Mouse (Mus musculus) midbrain, embryonic 15.5 days (tissue): ENCODE data around the gene Psma5. TPM values are rescaled to one million over a fixed set of nuclear protein-coding genes. Genes with fewer than 3 reads are reported as not detected.

ENCODE experiments used
- ATAC-seq: fragments of 200-750 bp; cut with Nextera tagmentation; replicated peaks from 2 replicates; pipeline ENCODE4 v1.8.0; 2017; ENCODE audit warnings: moderate TSS enrichment
- H3K27ac ChIP-seq: fragments of 300-500 bp; sonication (generic); 2 replicates; pipeline ENCODE4 v1.5.1; 2015; ENCODE audit warnings: mild to moderate bottlenecking, inconsistent platforms
- H3K27me3 ChIP-seq: fragments of 300-500 bp; sonication (generic); replicated peaks from 2 replicates; pipeline ENCODE4 v1.6.1; 2015; ENCODE audit warnings: inconsistent platforms
- H3K36me3 ChIP-seq: fragments of 300-500 bp; sonication (generic); replicated peaks from 2 replicates; pipeline ENCODE4 v1.6.1; 2015; ENCODE audit warnings: inconsistent platforms
- H3K4me1 ChIP-seq: fragments of 300-500 bp; sonication (generic); 2 replicates; pipeline ENCODE4 v1.6.1; 2015; ENCODE audit warnings: inconsistent platforms
- H3K4me2 ChIP-seq: fragments of 300-500 bp; sonication (generic); 2 replicates; pipeline ENCODE4 v1.6.1; 2015; ENCODE audit warnings: inconsistent platforms, mild to moderate bottlenecking, moderate library complexity
- H3K4me3 ChIP-seq: fragments of 300-500 bp; sonication (generic); 2 replicates; pipeline ENCODE4 v1.5.1; 2015; ENCODE audit warnings: mild to moderate bottlenecking, inconsistent platforms
- H3K9ac ChIP-seq: fragments of 300-500 bp; sonication (generic); 2 replicates; pipeline ENCODE4 v1.6.1; 2015; ENCODE audit warnings: mild to moderate bottlenecking, inconsistent platforms
- H3K9me3 ChIP-seq: fragments of 300-500 bp; sonication (generic); 2 replicates; pipeline ENCODE4 v1.6.1; 2016; ENCODE audit warnings: inconsistent platforms
- WGBS: fragments of 180-500 bp; shearing (Covaris S2); methylation state at CpG from one replicate; pipeline ENCODE4 v1.1.7; 2015; ENCODE audit warnings: mixed read lengths; 5-methylcytosine and 5-hydroxymethylcytosine counted together
- polyA plus RNA-seq: library from polyadenylated mRNA; unstranded; fragments of >200 nt; fragmentation: Nextera tagmentation; extraction: Ambion mirVana; gene quantifications from 2 replicates; pipeline ENCODE4 v1.2.1, GENCODE M21; 2015

Psma5 gene
- 224 and 234 TPM in 2 replicates for polyA plus RNA-seq

DNA sequence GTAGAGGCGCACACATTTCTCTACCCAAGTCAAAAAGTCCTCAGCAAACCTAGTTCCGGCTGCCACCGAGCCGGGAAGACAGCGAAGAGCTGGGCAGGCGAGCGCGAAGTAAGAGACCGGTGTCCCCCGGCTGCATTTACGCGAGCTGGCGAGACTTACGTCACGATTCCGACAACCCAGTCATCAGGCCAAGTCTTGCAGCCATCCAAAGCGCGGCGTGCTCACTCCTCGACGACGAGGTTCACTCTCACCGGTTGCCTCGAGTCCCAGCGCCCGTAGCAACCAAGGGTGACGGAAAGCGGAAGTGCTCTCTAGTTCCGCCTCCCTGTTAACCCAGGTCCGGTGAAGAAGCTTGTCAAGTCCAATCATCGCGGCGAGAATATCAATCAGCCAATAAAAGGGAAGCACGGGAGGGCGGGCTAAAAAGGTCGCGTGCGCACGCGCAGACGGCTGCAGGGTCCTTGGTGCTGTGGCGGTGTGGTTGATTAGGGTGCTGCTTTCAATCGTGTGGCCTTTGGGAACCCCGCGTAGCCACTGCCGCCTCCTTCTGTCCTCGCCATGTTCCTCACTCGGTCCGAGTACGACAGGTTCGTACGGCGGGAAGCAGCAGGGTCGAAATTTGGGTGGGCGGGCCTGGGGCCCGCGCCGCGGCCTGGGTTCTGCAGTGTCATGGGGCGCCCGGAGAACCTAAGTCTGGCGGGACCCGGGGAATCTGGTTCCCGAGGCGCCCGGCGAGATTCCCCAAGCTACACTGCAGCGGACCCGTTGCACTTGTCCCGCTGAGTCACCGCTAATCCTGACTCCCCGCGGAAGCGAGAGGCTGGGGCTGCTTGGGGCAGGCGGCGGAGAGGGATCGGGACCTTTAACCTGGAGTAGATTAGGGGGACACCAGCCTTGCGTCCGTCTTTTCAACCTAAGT lies at the start of gene Psma5:
TSS of gene Psma5 (plus strand) at position 208 of the 919 bp plus-strand sequence.
- H3K9ac ChIP-seq = peak within 1 kb of the TSS; percentile 92
- H3K4me2 ChIP-seq = peak within 1 kb of the TSS; percentile 84
- peaks cover 28% of the 10 kb centered on the region for H3K4me1 ChIP-seq
- peaks cover 3% of the 10 kb centered on the region; the same call in 1 of the 2 replicates for H3K36me3 ChIP-seq
- peak within 1 kb of the TSS; percentile 100 for H3K4me3 ChIP-seq
- WGBS = under 1% methylated on average over 79 of the region's 79 CpGs
- H3K9me3 ChIP-seq = no peaks in the 10 kb centered on the region
- no peaks in the 10 kb centered on the region for H3K27me3 ChIP-seq
- H3K27ac ChIP-seq = peak within 1 kb of the TSS; percentile 45; the same call in 1 of the 2 replicates
- ATAC-seq = peak; percentile 99

DNA sequence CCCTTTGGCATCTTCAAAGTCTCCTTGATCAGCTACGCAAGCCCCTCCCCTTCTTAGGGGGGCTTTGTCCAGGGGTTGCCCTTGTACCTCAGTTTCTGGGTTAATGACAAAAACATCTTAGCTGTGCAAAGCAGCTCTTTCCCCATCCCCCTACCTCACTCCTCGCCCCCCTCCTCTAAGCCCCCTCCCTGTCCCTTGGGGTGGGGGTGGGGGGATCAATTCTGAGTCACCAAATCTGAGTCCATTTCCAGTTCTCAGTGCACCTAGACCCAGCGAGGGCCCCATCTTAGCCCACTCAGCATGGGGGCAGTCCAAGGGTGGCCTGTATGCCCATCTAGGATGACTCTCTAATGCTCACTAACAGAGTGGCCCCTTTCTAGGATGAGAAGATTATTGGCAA lies 47.7 kb upstream of the Psma5 start:
- no peak overlapping the region; the same call in 1 of the 2 replicates for H3K27ac ChIP-seq
- H3K4me1 ChIP-seq = peaks cover 23% of the 10 kb centered on the region
- H3K4me3 ChIP-seq = peak overlapping the region; percentile 67
- H3K9me3 ChIP-seq = no peaks in the 10 kb centered on the region
- H3K9ac ChIP-seq = peak overlapping the region; percentile 65
- ATAC-seq = no peak
- H3K4me2 ChIP-seq = peak overlapping the region; percentile 87
- peaks cover 17% of the 10 kb centered on the region for H3K36me3 ChIP-seq
- 48% methylated on average over 3 of the region's 3 CpGs for WGBS
- H3K27me3 ChIP-seq = no peaks in the 10 kb centered on the region

DNA sequence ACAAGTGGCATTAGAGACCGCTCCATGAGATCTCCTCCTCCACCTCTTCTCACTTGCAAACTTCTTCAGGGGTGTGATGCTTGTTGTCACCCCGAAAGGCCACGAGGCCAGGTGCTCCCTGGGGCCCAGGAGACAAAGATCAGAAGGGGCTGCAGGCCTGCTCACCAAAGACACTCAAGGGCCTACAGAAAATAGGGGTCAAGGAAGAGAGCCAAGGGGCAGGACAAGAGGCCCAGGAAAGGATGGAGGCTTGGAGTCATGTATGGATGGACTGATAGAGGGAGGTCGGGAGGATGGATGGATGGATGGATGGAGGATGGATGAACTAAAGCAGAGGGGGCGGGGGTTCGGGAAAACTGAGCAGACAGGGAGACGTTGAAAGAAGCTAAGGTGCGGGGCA lies 47.2 kb upstream of the Psma5 start:
- H3K4me3 ChIP-seq = peak overlapping the region; percentile 67
- H3K27ac ChIP-seq = peak overlapping the region; percentile 97
- ATAC-seq = no peak
- peak overlapping the region; percentile 87 for H3K4me2 ChIP-seq
- 3% methylated on average over 8 of the region's 8 CpGs for WGBS
- no peaks in the 10 kb centered on the region for H3K27me3 ChIP-seq
- peaks cover 17% of the 10 kb centered on the region for H3K36me3 ChIP-seq
- H3K9ac ChIP-seq = peak overlapping the region; percentile 65
- H3K4me1 ChIP-seq = peaks cover 23% of the 10 kb centered on the region
- H3K9me3 ChIP-seq = no peaks in the 10 kb centered on the region

DNA sequence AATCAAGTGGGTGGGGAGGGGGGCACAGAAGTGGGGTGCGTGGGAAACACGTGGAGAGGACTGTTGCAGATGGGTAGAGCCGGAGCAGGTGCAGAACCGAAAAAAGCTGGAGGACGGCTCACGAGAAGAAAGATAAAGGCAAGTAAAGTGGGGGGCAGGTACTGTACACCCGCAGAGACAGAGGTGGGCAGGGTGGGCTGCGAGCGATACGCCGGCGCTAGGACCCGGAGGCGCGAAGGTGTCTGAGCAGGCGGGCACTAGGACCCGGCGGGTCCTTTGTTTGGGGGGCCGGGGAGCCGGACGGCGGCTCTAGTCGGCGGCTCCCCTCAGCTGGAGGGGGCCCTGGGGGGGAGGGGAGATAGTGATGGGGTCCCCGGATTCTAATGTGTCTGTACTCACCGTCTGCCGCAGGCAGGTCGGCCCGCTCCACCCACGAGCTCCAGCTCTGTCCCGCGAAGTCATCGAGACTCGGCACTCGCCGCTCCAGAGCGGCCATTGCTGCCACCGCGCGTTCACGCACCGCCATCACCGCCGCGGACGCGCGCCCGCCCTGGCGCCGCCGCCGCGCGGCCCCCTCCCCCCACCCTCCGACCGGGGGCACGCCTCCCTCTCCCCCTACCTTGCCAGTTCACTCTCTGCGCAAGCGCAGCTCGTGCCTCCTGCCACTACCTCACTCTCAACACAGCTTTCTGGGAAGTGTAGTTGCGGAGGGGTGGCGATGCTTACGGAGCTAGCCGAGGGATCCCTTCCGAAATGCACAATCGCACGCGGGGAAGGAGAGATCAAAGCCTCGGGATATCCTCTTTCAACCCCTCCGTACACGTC lies 46.6 kb upstream of the Psma5 start:
- peak; percentile 96 for ATAC-seq
- Histone ChIP-seq H3K4me3 (peak overlapping the region; percentile 67), H3K36me3 (peaks cover 16% of the 10 kb centered on the region), H3K9me3 (no peaks in the 10 kb centered on the region), H3K4me2 (peak overlapping the region; percentile 87), H3K9ac (peak overlapping the region; percentile 65), H3K27ac (peak overlapping the region; percentile 97), H3K27me3 (no peaks in the 10 kb centered on the region), H3K4me1 (peaks cover 23% of the 10 kb centered on the region)
- WGBS = under 1% methylated on average over 72 of the region's 72 CpGs

DNA sequence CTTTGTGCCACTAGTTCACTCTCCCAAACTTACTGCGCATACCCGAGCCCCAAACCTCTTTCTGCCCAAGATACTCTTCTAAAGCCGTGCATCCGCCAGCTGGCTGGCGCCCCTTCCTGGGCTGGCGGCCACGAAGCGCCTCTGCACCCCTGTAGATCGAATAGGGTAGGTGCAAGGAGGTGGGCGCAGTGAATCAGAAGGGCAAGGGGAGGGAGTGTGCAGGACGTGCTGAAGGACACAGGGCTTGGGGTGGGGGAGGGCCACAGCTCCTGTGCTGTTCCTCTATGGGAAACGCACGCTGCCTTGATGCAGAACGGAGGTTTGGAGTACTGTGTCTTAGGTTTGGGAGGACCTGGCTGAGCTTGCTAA lies 46.0 kb upstream of the Psma5 start, which contains the start of gene Atxn7l2:
TSS of gene Atxn7l2 (minus strand) at position 164 of the 369 bp plus-strand sequence.
- WGBS = 0% methylated on average over 14 of the region's 14 CpGs
- Histone ChIP-seq H3K4me3 (peak within 1 kb of the TSS; percentile 67), H3K9me3 (no peaks in the 10 kb centered on the region), H3K27me3 (no peaks in the 10 kb centered on the region), H3K4me1 (peaks cover 23% of the 10 kb centered on the region), H3K27ac (peak within 1 kb of the TSS; percentile 97), H3K9ac (peak within 1 kb of the TSS; percentile 65), H3K36me3 (peaks cover 10% of the 10 kb centered on the region), H3K4me2 (peak within 1 kb of the TSS; percentile 87)
- peak; percentile 92 for ATAC-seq

DNA sequence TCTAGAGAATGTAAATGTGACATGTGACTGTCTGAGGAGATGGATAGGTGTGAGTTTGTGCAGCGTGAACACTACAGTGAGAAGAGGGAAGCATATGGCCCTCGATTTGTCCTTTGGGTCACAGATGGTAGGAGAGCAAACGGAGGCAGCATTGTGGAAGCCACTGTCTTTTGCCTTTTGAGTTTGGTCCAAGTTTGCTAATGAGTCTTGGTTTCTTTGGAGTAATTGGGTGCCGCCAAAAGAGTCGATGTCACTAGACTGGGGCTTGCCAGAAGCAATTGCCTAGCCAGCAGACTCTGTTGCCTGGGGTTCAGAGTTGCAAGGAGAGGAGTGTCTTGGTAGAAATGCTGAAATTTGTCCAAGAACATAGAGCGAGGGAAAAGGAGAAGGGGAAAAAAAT lies 44.9 kb upstream of the Psma5 start:
- peak overlapping the region; percentile 60; the same call in 1 of the 2 replicates for H3K9ac ChIP-seq
- no peak for ATAC-seq
- peak overlapping the region; percentile 59 for H3K4me2 ChIP-seq
- H3K27me3 ChIP-seq = no peaks in the 10 kb centered on the region
- 68% methylated on average over 6 of the region's 6 CpGs for WGBS
- H3K27ac ChIP-seq = peak overlapping the region; percentile 97
- H3K4me3 ChIP-seq = peak overlapping the region; percentile 67
- H3K4me1 ChIP-seq = peaks cover 23% of the 10 kb centered on the region
- no peaks in the 10 kb centered on the region for H3K9me3 ChIP-seq
- 0 out of 2 replicates have a peak, but pooled peaks cover 4% of the 10 kb centered on the region for H3K36me3 ChIP-seq

DNA sequence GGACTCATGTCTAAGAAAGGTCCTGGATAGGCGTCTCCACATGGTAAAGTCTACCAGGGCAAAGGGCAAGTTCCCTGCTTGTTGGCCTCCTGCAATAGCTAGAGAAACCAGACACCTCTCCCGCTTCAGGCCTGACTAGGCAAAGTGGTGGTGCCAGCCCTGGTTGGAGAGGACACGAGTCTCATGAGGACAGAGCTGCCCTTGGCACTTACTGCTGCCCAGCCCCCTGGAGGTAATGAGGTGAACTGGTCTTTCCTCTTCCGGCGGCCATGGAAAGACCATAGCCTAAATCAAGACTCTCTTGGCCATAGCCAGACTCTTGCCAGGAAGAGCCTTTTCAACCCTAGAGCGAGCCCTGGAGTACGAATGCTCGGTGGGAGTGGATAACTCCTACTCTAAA lies 44.3 kb upstream of the Psma5 start:
- Histone ChIP-seq H3K27me3 (no peaks in the 10 kb centered on the region), H3K4me3 (no peak overlapping the region), H3K9ac (no peak overlapping the region), H3K4me1 (peaks cover 23% of the 10 kb centered on the region), H3K36me3 (no peaks in the 10 kb centered on the region), H3K27ac (no peak overlapping the region), H3K4me2 (no peak overlapping the region), H3K9me3 (no peaks in the 10 kb centered on the region)
- WGBS = 87% methylated on average over 8 of the region's 8 CpGs
- ATAC-seq = no peak

DNA sequence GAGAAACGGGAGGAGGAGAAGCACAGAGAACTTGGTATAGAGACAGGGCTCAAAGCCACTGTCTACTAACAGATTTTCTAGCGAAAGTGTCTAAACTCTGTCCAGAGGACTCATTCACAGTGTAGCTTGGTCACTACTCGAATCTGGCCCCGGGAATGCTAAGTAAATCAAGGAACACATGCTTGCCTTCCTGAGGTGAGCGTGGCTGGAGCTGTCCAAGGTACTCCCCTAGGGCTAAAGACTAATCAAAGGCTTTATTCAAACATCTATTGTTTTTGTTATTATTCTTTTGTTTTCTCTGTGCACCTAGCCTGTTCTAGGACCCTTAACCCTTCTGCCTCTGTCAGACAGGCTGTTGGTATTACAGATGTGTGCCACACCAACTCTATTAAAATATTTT lies 42.0 kb upstream of the Psma5 start:
- no peak overlapping the region for H3K27ac ChIP-seq
- no peaks in the 10 kb centered on the region for H3K36me3 ChIP-seq
- no peak overlapping the region for H3K4me3 ChIP-seq
- WGBS = 23% methylated on average over 5 of the region's 5 CpGs
- no peak overlapping the region for H3K4me2 ChIP-seq
- no peaks in the 10 kb centered on the region for H3K27me3 ChIP-seq
- H3K9me3 ChIP-seq = no peaks in the 10 kb centered on the region
- H3K9ac ChIP-seq = no peak overlapping the region
- peaks cover 6% of the 10 kb centered on the region for H3K4me1 ChIP-seq
- ATAC-seq = no peak

DNA sequence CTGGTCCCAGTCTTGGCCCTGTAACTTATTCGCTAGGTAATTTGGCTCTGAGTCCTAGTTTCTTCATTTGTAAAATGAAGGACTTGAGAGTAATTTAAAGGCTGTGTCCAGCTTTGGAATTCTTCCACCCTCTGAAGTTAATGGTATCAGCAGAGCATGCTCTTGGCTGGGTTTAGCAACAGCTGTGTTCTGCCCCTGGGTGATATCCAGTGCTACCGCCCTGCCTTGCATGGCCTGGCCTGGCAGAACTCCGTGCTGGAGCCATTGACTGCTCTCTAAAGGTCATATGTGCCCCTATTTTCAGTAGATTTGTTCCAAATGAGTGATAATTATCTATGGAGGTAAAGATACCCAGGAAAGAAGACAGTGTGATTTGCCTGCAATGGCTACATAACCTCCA lies 36.1 kb upstream of the Psma5 start:
- 80% methylated on average over 3 of the region's 3 CpGs for WGBS
- Histone ChIP-seq H3K4me2 (no peak overlapping the region), H3K4me3 (no peak overlapping the region), H3K36me3 (no peaks in the 10 kb centered on the region), H3K27ac (no peak overlapping the region), H3K9ac (no peak overlapping the region), H3K9me3 (no peaks in the 10 kb centered on the region), H3K27me3 (peaks cover 21% of the 10 kb centered on the region), H3K4me1 (no peaks in the 10 kb centered on the region)
- ATAC-seq = no peak

DNA sequence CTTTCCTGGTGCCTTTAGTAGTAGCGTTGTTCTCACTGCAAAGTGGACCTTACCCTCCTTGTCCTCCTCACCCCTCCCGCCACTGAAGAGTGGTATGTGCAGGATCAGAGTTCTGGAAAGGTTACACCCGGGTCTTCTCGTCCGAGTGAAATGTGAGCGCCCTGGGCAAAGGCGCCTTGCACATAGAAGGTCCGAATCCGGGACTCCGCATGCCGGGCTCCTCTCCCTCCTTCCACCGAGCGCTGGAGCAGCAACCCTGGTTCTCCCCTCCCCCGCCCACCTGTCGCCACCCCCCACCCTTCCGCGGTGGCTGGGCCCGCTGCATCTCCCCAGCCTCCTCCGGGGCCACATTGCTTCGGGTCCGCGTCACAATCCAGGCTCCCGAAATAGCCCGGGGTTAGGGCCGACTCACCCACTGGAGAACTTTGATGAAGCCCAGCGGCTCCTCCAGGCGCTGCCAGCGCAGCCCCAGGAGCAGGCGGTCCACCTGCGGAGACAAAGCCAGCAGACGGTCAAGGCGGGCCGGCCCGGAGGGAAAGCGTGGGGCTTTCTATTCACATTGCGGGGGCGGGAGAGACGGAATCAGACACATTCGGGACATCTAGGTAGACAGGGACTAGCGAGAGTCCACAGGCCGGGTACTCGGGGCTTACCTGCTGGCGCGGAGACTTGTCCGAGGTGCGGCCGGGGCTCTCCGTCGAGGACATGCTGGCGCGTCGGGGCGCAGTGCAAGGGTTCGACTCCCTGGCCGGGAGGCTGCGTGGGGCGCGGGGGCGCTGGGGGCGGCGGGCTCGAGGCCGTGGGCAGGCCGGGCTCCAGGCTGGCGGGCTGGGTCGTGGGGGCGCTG lies 30.8 kb upstream of the Psma5 start:
- 4% methylated on average over 67 of the region's 67 CpGs for WGBS
- no peaks in the 10 kb centered on the region for H3K36me3 ChIP-seq
- peak overlapping the region; percentile 39 for H3K4me3 ChIP-seq
- 0 out of 2 replicates have a peak overlapping the region, but pooled peaks have one; percentile 8 for H3K9ac ChIP-seq
- peaks cover 41% of the 10 kb centered on the region for H3K27me3 ChIP-seq
- ATAC-seq = peak; percentile 54
- H3K4me2 ChIP-seq = peak overlapping the region; percentile 72
- no peaks in the 10 kb centered on the region for H3K9me3 ChIP-seq
- H3K4me1 ChIP-seq = peaks cover 15% of the 10 kb centered on the region
- H3K27ac ChIP-seq = no peak overlapping the region

DNA sequence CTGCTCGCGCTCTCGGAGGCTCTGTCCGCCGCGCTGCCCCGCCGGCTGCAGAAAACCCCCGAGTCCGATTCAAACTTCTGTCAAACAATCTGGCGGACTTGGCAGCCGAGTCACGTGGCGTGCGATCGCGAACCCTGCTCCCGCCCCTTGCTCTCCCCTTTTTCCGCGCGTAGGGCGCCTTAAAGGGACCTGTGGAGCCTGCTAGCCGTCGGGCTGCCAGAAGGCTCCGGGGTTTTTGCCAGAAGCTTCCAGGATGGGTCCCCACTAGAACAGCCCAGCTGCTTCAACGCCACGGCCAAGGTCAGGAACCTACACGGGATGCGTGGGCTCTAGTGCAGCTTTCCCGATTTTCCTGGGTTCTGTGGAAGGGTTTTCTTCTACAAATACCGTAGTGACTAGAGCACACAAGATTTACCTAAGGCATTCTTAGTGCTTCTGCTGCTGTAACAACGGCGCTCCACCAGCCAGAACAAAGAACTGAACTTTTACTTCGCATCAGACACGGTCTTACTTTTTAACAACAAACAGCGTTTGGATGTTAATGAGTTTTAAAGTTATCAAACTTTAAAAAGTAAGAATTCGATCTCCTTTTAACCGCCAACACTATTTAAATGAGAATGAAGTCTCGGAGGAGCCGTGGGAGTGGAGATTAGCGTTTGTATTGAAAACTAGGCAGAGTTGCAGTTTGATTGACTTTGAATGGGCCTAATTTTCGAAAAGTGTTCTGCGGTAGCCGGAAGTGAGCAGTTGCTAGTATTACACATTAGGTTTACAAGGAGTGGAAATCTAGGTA lies 30.0 kb upstream of the Psma5 start, which contains the start of gene Sypl2:
TSS of gene Sypl2 (minus strand) at position 91 of the 793 bp plus-strand sequence.
- 0 out of 2 replicates have a peak, but pooled peaks have one; percentile 20 for ATAC-seq
- 1% methylated on average over 44 of the region's 44 CpGs for WGBS
- Histone ChIP-seq H3K36me3 (no peaks in the 10 kb centered on the region), H3K9me3 (no peaks in the 10 kb centered on the region), H3K27ac (no peak within 1 kb of the TSS), H3K9ac (0 out of 2 replicates have a peak within 1 kb of the TSS, but pooled peaks have one; percentile 8), H3K4me1 (peaks cover 15% of the 10 kb centered on the region), H3K4me3 (peak within 1 kb of the TSS; percentile 39), H3K4me2 (peak within 1 kb of the TSS; percentile 72), H3K27me3 (peaks cover 41% of the 10 kb centered on the region)
